Mouse (Mus musculus): ENCODE results near the gene March9. TPM values are rescaled to one million over a fixed set of nuclear protein-coding genes. Genes with fewer than 3 reads are reported as not detected.
"Not testable (repeated sequence)": the region's sequence is repeated elsewhere in the genome, so short reads cannot be mapped to it uniquely, and the experiment has no call there.

March9 gene
- polyA plus RNA-seq, 1 experiment from 2014 or later, result 0.50 TPM

GRCm38 (mm10) chr10:127066519-127067018, 6.6 kb upstream of the March9 start:
- ATAC-seq, result no peak
- no peak overlapping the region for H3K9ac ChIP-seq (ENCODE audit: low read depth, low read length)
- peaks cover 33% of the 10 kb centered on the region for H3K4me1 ChIP-seq (ENCODE audit: control insufficient read depth, insufficient read depth, low read length)
- 86% methylated on average over 14 of the region's 14 CpGs for WGBS
- H3K36me3 ChIP-seq (ENCODE audit: control insufficient read depth, insufficient read depth, low read length), result peaks cover 21% of the 10 kb centered on the region
- H3K4me2 ChIP-seq (ENCODE audit: low read depth, low read length), result no peak overlapping the region
- H3K27ac ChIP-seq (ENCODE audit: low read length), result peak overlapping the region; percentile 35; the same call in 1 of the 2 replicates
- H3K9me3 ChIP-seq (ENCODE audit: control insufficient read depth, low read length), result no peaks in the 10 kb centered on the region
- H3K4me3 ChIP-seq (ENCODE audit: low read length), result no peak overlapping the region
- no peaks in the 10 kb centered on the region for H3K27me3 ChIP-seq (replicated peaks; ENCODE audit: control insufficient read depth, insufficient read depth, low read length)

- Histone ChIP-seq H3K4me3 (ENCODE audit: low read length) (no peak overlapping the region), H3K27ac (ENCODE audit: low read length) (peak overlapping the region; percentile 61; the same call in 1 of the 2 replicates)
These were observed 6.0 kb upstream of the March9 start for GRCm38 (mm10) chr10:127065981-127066380.

GRCm38 (mm10) chr10:127063913-127064870, 4.2 kb upstream of the March9 start:
- peak overlapping the region; percentile 81 for H3K27ac ChIP-seq (ENCODE audit: low read length)
- WGBS, result 8% methylated on average over 37 of the region's 37 CpGs
- no peaks in the 10 kb centered on the region for H3K9me3 ChIP-seq (ENCODE audit: control insufficient read depth, low read length)
- peak overlapping the region; percentile 73 for H3K4me3 ChIP-seq (ENCODE audit: low read length)
- H3K4me1 ChIP-seq (ENCODE audit: control insufficient read depth, insufficient read depth, low read length), result peaks cover 29% of the 10 kb centered on the region
- ATAC-seq, result no peak
- peak overlapping the region; percentile 65 for H3K4me2 ChIP-seq (ENCODE audit: low read depth, low read length)
- no peaks in the 10 kb centered on the region for H3K27me3 ChIP-seq (replicated peaks; ENCODE audit: control insufficient read depth, insufficient read depth, low read length)
- H3K36me3 ChIP-seq (ENCODE audit: control insufficient read depth, insufficient read depth, low read length), result peaks cover 21% of the 10 kb centered on the region
- peak overlapping the region; percentile 87 for H3K9ac ChIP-seq (ENCODE audit: low read depth, low read length)

More at GRCm38 (mm10) chr10:127065981-127066380, 6.0 kb upstream of the March9 start:
- Histone ChIP-seq H3K9ac (ENCODE audit: low read depth, low read length) (no peak overlapping the region), H3K36me3 (ENCODE audit: control insufficient read depth, insufficient read depth, low read length) (peaks cover 21% of the 10 kb centered on the region), H3K27me3 (replicated peaks; ENCODE audit: control insufficient read depth, insufficient read depth, low read length) (no peaks in the 10 kb centered on the region), H3K4me1 (ENCODE audit: control insufficient read depth, insufficient read depth, low read length) (peaks cover 28% of the 10 kb centered on the region), H3K4me2 (ENCODE audit: low read depth, low read length) (no peak overlapping the region), H3K9me3 (ENCODE audit: control insufficient read depth, low read length) (no peaks in the 10 kb centered on the region)
- WGBS, result 61% methylated on average over 9 of the region's 9 CpGs
- ATAC-seq, result peak; percentile 11

- peak within 1 kb of the TSS; percentile 73 for H3K4me3 ChIP-seq (ENCODE audit: low read length)
- peak within 1 kb of the TSS; percentile 81 for H3K27ac ChIP-seq (ENCODE audit: low read length)
- H3K9me3 ChIP-seq (ENCODE audit: control insufficient read depth, low read length), result no peaks in the 10 kb centered on the region
- H3K9ac ChIP-seq (ENCODE audit: low read depth, low read length), result peak within 1 kb of the TSS; percentile 87
- ATAC-seq, result peak; percentile 88
- no peaks in the 10 kb centered on the region for H3K27me3 ChIP-seq (replicated peaks; ENCODE audit: control insufficient read depth, insufficient read depth, low read length)
- WGBS, result under 1% methylated on average over 46 of the region's 46 CpGs
- peak within 1 kb of the TSS; percentile 65 for H3K4me2 ChIP-seq (ENCODE audit: low read depth, low read length)
- H3K36me3 ChIP-seq (ENCODE audit: control insufficient read depth, insufficient read depth, low read length), result peaks cover 21% of the 10 kb centered on the region
- peaks cover 32% of the 10 kb centered on the region for H3K4me1 ChIP-seq (ENCODE audit: control insufficient read depth, insufficient read depth, low read length)
These were observed 3.4 kb upstream of the March9 start, which contains the start of gene Cdk4 for GRCm38 (mm10) chr10:127063239-127063872. Gene Cdk4, plus strand, starts transcription at chr10:127063534.

GRCm38 (mm10) chr10:127062503-127062902, 2.5 kb upstream of the March9 start:
- Histone ChIP-seq H3K4me1 (ENCODE audit: control insufficient read depth, insufficient read depth, low read length) (peaks cover 33% of the 10 kb centered on the region), H3K4me2 (ENCODE audit: low read depth, low read length) (no peak overlapping the region), H3K27me3 (replicated peaks; ENCODE audit: control insufficient read depth, insufficient read depth, low read length) (no peaks in the 10 kb centered on the region), H3K27ac (ENCODE audit: low read length) (no peak overlapping the region), H3K9me3 (ENCODE audit: control insufficient read depth, low read length) (no peaks in the 10 kb centered on the region), H3K4me3 (ENCODE audit: low read length) (no peak overlapping the region), H3K9ac (ENCODE audit: low read depth, low read length) (no peak overlapping the region), H3K36me3 (ENCODE audit: control insufficient read depth, insufficient read depth, low read length) (peaks cover 17% of the 10 kb centered on the region)
- WGBS, result 68% methylated on average over 5 of the region's 5 CpGs
- ATAC-seq, result no peak

GRCm38 (mm10) chr10:127062101-127062500, 2.1 kb upstream of the March9 start:
- WGBS, result 85% methylated on average over 4 of the region's 4 CpGs
- not testable (repeated sequence) for H3K9ac ChIP-seq (ENCODE audit: low read depth, low read length); H3K27ac ChIP-seq (ENCODE audit: low read length); H3K9me3 ChIP-seq (ENCODE audit: control insufficient read depth, low read length); H3K27me3 ChIP-seq (replicated peaks; ENCODE audit: control insufficient read depth, insufficient read depth, low read length); ATAC-seq; H3K4me3 ChIP-seq (ENCODE audit: low read length); H3K4me2 ChIP-seq (ENCODE audit: low read depth, low read length)
- peaks cover 33% of the 10 kb centered on the region for H3K4me1 ChIP-seq (ENCODE audit: control insufficient read depth, insufficient read depth, low read length)
- H3K36me3 ChIP-seq (ENCODE audit: control insufficient read depth, insufficient read depth, low read length), result peaks cover 13% of the 10 kb centered on the region

- Histone ChIP-seq H3K4me1 (ENCODE audit: control insufficient read depth, insufficient read depth, low read length) (peaks cover 27% of the 10 kb centered on the region), H3K9me3 (ENCODE audit: control insufficient read depth, low read length) (no peaks in the 10 kb centered on the region), H3K4me3 (ENCODE audit: low read length) (no peak overlapping the region), H3K27me3 (replicated peaks; ENCODE audit: control insufficient read depth, insufficient read depth, low read length) (no peaks in the 10 kb centered on the region), H3K9ac (ENCODE audit: low read depth, low read length) (no peak overlapping the region), H3K36me3 (ENCODE audit: control insufficient read depth, insufficient read depth, low read length) (peaks cover 7% of the 10 kb centered on the region), H3K27ac (ENCODE audit: low read length) (no peak overlapping the region), H3K4me2 (ENCODE audit: low read depth, low read length) (no peak overlapping the region)
- ATAC-seq, result no peak
- WGBS, result 68% methylated on average over 2 of the region's 2 CpGs
These were observed 1.5 kb upstream of the March9 start for GRCm38 (mm10) chr10:127061513-127061912.

GRCm38 (mm10) chr10:127061085-127061484, 1.1 kb upstream of the March9 start:
- Histone ChIP-seq H3K4me3 (ENCODE audit: low read length) (no peak overlapping the region), H3K9ac (ENCODE audit: low read depth, low read length) (no peak overlapping the region), H3K36me3 (ENCODE audit: control insufficient read depth, insufficient read depth, low read length) (peaks cover 5% of the 10 kb centered on the region), H3K27me3 (replicated peaks; ENCODE audit: control insufficient read depth, insufficient read depth, low read length) (no peaks in the 10 kb centered on the region), H3K9me3 (ENCODE audit: control insufficient read depth, low read length) (no peaks in the 10 kb centered on the region), H3K4me2 (ENCODE audit: low read depth, low read length) (no peak overlapping the region), H3K27ac (ENCODE audit: low read length) (no peak overlapping the region), H3K4me1 (ENCODE audit: control insufficient read depth, insufficient read depth, low read length) (peaks cover 26% of the 10 kb centered on the region)
- 51% methylated on average over 5 of the region's 5 CpGs for WGBS
- no peak for ATAC-seq
